ENCODE assay signal across 38 mouse cellular contexts in the genomic region with DNA sequence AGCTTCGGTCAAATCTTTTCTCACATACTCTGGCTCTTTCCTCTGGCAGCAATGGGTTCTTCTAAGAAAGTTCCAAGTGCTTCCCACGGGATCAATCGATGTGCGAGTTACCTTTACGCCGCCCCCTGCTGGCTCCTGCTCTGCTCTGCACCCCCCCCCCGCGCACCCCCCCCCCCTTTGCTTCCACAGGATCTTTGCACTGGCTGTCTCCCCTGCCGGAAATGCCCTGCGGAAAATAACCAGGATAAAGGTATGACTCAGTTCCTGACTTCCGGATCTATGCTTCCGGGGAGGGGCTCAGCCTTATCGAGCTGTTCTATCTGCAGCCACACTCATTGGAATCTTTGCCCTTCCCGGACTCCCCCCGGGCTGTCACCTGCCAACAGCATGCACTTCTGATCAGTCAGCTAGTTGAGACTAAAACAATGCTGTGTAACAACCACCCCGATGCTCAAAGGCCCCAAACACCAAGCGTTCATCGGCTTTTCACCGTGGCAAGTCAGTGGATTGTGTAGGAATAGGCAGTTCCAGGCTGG. TPM values are rescaled to one million over a fixed set of nuclear protein-coding genes. Genes with fewer than 3 reads are reported as not detected.
A peak's percentile ranks its signal among the peaks of the same experiment; 100 is the strongest.
DNase-seq lines count a peak whose midpoint lies in the region; ATAC-seq and TF ChIP-seq lines count a peak whose summit lies in the region.
"Had no signal": no experiment of that assay in that cellular context is flagged by ENCODE, and none has a peak within 500 bp of the region (broad histone marks: within the 10 kb centered on the region; RNA-seq: fewer than 3 reads in every experiment).

No protein-coding gene starts in this region.

- no peak for TF ChIP-seq RAD21 in MEL (IDR thresholded peaks at IDR 0.05; ENCODE audit: low read depth, low read length)

- no peaks in the 10 kb centered on the region for H3K9me3 ChIP-seq in ES-Bruce4 (replicated peaks; ENCODE audit: control insufficient read depth, insufficient read depth, low read length, poor library complexity, severe bottlenecking)
- no peaks in the 10 kb centered on the region for H3K9me3 ChIP-seq in MEL (replicated peaks; ENCODE audit: insufficient read depth, low read length)
- no peaks in the 10 kb centered on the region for H3K9me3 ChIP-seq in stomach, postnatal 0 days (ENCODE audit: control insufficient read depth, low read length)
- H3K9me3 ChIP-seq in midbrain, embryonic 13.5 days: no peaks in the 10 kb centered on the region
- H3K9me3 ChIP-seq: embryonic facial prominence, embryonic 12.5 days; heart, embryonic 15.5 days; hindbrain, embryonic 13.5 days; lung, embryonic 15.5 days; midbrain, embryonic 10.5 days had no signal

- no peaks in the 10 kb centered on the region for H3K79me2 ChIP-seq in MEL (ENCODE audit: control insufficient read depth, insufficient read depth, low read length, poor library complexity)

- 0 out of 2 replicates have a peak, but pooled peaks have one; percentile 7 for TF ChIP-seq EP300 in ES-Bruce4 (IDR thresholded peaks at IDR 0.05; ENCODE audit: insufficient read depth, low read depth, low read length)
- TF ChIP-seq EP300 in MEL (IDR thresholded peaks at IDR 0.05; ENCODE audit: low read depth in 1 of 2, low read length in 2 of 2): no peak
- TF ChIP-seq EP300 in stomach, postnatal 0 days (optimal IDR thresholded peaks at IDR 0.05): no peak

- no peak for TF ChIP-seq CTCF in kidney, adult 2 months (conservative IDR thresholded peaks at IDR 0.05; ENCODE audit: insufficient read depth, insufficient read length, low read depth, low read length)
- TF ChIP-seq CTCF in ES-Bruce4 (IDR thresholded peaks at IDR 0.05; ENCODE audit: low read depth, low read length): peak; percentile 16
- peak; percentile 6 to 44 (median 18); a peak in 3 of 6 replicates for TF ChIP-seq CTCF in MEL (IDR thresholded peaks at IDR 0.05 in 2 of 3, conservative IDR thresholded peaks at IDR 0.05 in 1 of 3; ENCODE audit: control insufficient read depth in 1 of 3, insufficient read depth in 1 of 3, low read depth in 2 of 3, low read length in 3 of 3, poor library complexity in 1 of 3, severe bottlenecking in 1 of 3)
- TF ChIP-seq CTCF in stomach, postnatal 0 days (IDR thresholded peaks at IDR 0.05; ENCODE audit: low read depth): 0 out of 2 replicates have a peak, but pooled peaks have one; percentile 9

- H3K4me1 ChIP-seq in kidney, adult 2 months (ENCODE audit: control insufficient read depth, insufficient read depth, low read length): no peaks in the 10 kb centered on the region
- H3K4me1 ChIP-seq in ES-Bruce4 (ENCODE audit: control insufficient read depth, insufficient read depth, low read length) (peaks cover 14% of the 10 kb centered on the region), MEL (ENCODE audit: control insufficient read depth in 1 of 2, insufficient read depth in 2 of 2, low read length in 2 of 2) (no peaks in the 10 kb centered on the region)
- H3K4me1 ChIP-seq in stomach, postnatal 0 days (replicated peaks; ENCODE audit: control insufficient read depth, insufficient read depth): no peaks in the 10 kb centered on the region
- peaks cover 7% of the 10 kb centered on the region for H3K4me1 ChIP-seq in midbrain, embryonic 13.5 days (replicated peaks)

- H3K4me3 ChIP-seq in kidney, adult 2 months (ENCODE audit: insufficient read depth, low read depth, low read length): no peak overlapping the region
- H3K4me3 ChIP-seq in ES-Bruce4 (ENCODE audit: low read depth, low read length): no peak overlapping the region
- H3K4me3 ChIP-seq in MEL (ENCODE audit: control insufficient read depth in 1 of 2, insufficient read depth in 1 of 2, low read depth in 2 of 2, low read length in 2 of 2): no peak overlapping the region
- H3K4me3 ChIP-seq in stomach, postnatal 0 days (ENCODE audit: low read depth, low read length): no peak overlapping the region
- H3K4me3 ChIP-seq in midbrain, embryonic 13.5 days (replicated peaks): no peak overlapping the region
- H3K4me3 ChIP-seq: embryonic facial prominence, embryonic 12.5 days; heart, embryonic 15.5 days; hindbrain, embryonic 13.5 days; layer of hippocampus, adult 2 months; left cerebral cortex, adult 2 months; lung, embryonic 15.5 days; midbrain, embryonic 10.5 days had no signal

- ATAC-seq in stomach, postnatal 0 days (ENCODE audit: low FRiP score, low TSS enrichment): no peak
- ATAC-seq in midbrain, embryonic 13.5 days: no peak
- ATAC-seq: CD4-positive, CD25-positive, alpha-beta regulatory T cell, adult 4 months; forebrain, embryonic 14.5 days; intestine, embryonic 16.5 days; midbrain, embryonic 16.5 days had no signal

- H3K36me3 ChIP-seq in kidney, adult 2 months (ENCODE audit: control insufficient read depth, insufficient read depth, low read length): no peaks in the 10 kb centered on the region
- H3K36me3 ChIP-seq in ES-Bruce4 (ENCODE audit: control insufficient read depth, insufficient read depth, low read length, poor library complexity, severe bottlenecking) (no peaks in the 10 kb centered on the region), MEL (ENCODE audit: control insufficient read depth in 1 of 2, insufficient read depth in 2 of 2, low read length in 2 of 2) (no peaks in the 10 kb centered on the region)
- H3K36me3 ChIP-seq in stomach, postnatal 0 days (ENCODE audit: control insufficient read depth, insufficient read depth, low read length): no peaks in the 10 kb centered on the region
- H3K36me3 ChIP-seq in midbrain, embryonic 13.5 days: no peaks in the 10 kb centered on the region
- H3K36me3 ChIP-seq: embryonic facial prominence, embryonic 12.5 days; heart, embryonic 15.5 days; hindbrain, embryonic 13.5 days; lung, embryonic 15.5 days; midbrain, embryonic 10.5 days had no signal

- intact Hi-C loops in left cerebral cortex, postnatal 10 days (cut with DNase I): no loop called here

- no peaks in the 10 kb centered on the region for H3K27me3 ChIP-seq in kidney, adult 2 months (replicated peaks; ENCODE audit: control insufficient read depth, insufficient read depth, low read length)
- H3K27me3 ChIP-seq in ES-Bruce4 (ENCODE audit: control insufficient read depth, insufficient read depth, low read length, poor library complexity, severe bottlenecking) (no peaks in the 10 kb centered on the region), MEL (ENCODE audit: control insufficient read depth in 1 of 2, insufficient read depth in 2 of 2, low read length in 2 of 2) (0 out of 4 replicates have a peak, but pooled peaks cover 0 to 3% of the 10 kb centered on the region in 2 experiments)
- H3K27me3 ChIP-seq in stomach, postnatal 0 days (ENCODE audit: control insufficient read depth, insufficient read depth, low read length): no peaks in the 10 kb centered on the region
- H3K27me3 ChIP-seq in midbrain, embryonic 13.5 days: 0 out of 2 replicates have a peak, but pooled peaks cover 20% of the 10 kb centered on the region
- H3K27me3 ChIP-seq: embryonic facial prominence, embryonic 12.5 days; lung, embryonic 15.5 days had no signal

- no peak overlapping the region for H3K27ac ChIP-seq in kidney, adult 2 months (ENCODE audit: insufficient read depth, low read depth, low read length)
- H3K27ac ChIP-seq in ES-Bruce4 (ENCODE audit: insufficient read depth, low read length) (no peak overlapping the region), MEL (ENCODE audit: control insufficient read depth, low read depth, low read length) (no peak overlapping the region)
- no peak overlapping the region for H3K27ac ChIP-seq in stomach, postnatal 0 days (replicated peaks)
- no peak overlapping the region for H3K27ac ChIP-seq in midbrain, embryonic 13.5 days
- H3K27ac ChIP-seq: embryonic facial prominence, embryonic 12.5 days; heart, embryonic 15.5 days; hindbrain, embryonic 13.5 days; layer of hippocampus, adult 2 months; left cerebral cortex, adult 2 months; liver, embryonic 14.5 days; lung, embryonic 15.5 days; midbrain, embryonic 10.5 days had no signal

- H3K9ac ChIP-seq in ES-Bruce4 (ENCODE audit: low read depth, poor library complexity, severe bottlenecking): no peak overlapping the region
- no peak overlapping the region for H3K9ac ChIP-seq in MEL (ENCODE audit: control insufficient read depth, low read depth, low read length, poor library complexity, severe bottlenecking)
- H3K9ac ChIP-seq in stomach, postnatal 0 days (ENCODE audit: low read length): no peak overlapping the region
- H3K9ac ChIP-seq in midbrain, embryonic 13.5 days (replicated peaks): no peak overlapping the region
- H3K9ac ChIP-seq: embryonic facial prominence, embryonic 12.5 days; heart, embryonic 15.5 days; hindbrain, embryonic 13.5 days; liver, embryonic 14.5 days; lung, embryonic 15.5 days had no signal

- 64% methylated on average over 19 of the region's 19 CpGs for WGBS in kidney, adult 2 months
- WGBS in stomach, postnatal 0 days: 68% methylated on average over 19 of the region's 19 CpGs
- 76% methylated on average over 19 of the region's 19 CpGs for WGBS in midbrain, embryonic 13.5 days

- no peak for TF ChIP-seq POLR2A in kidney, adult 2 months (IDR thresholded peaks at IDR 0.05; ENCODE audit: low read depth, low read length)
- TF ChIP-seq POLR2A in ES-Bruce4 (IDR thresholded peaks at IDR 0.05; ENCODE audit: insufficient read depth, low read length) (no peak), MEL (IDR thresholded peaks at IDR 0.05; ENCODE audit: control insufficient read depth in 1 of 2, insufficient read depth in 1 of 2, low read depth in 1 of 2, low read length in 2 of 2, poor library complexity in 1 of 2) (no peak)

- H3K4me2 ChIP-seq in stomach, postnatal 0 days (replicated peaks; ENCODE audit: low read depth): no peak overlapping the region
- H3K4me2 ChIP-seq in midbrain, embryonic 13.5 days (replicated peaks): no peak overlapping the region
- H3K4me2 ChIP-seq: embryonic facial prominence, embryonic 12.5 days; heart, embryonic 15.5 days; hindbrain, embryonic 13.5 days; lung, embryonic 15.5 days had no signal

- DNase-seq in kidney, adult 2 months: peak; percentile 31
- DNase-seq in kidney, adult 18-20 months: no peak
- no peak for DNase-seq in MEL (ENCODE audit: low read depth, low spot score)
- no peak for DNase-seq in stomach, postnatal 0 days (ENCODE audit: low spot score)
- no peak for DNase-seq in left cerebral cortex, postnatal 10 days (ENCODE audit: extremely low spot score in 1 of 2, low spot score in 2 of 2)
- DNase-seq: adrenal gland, postnatal 14 days; cerebellum, adult 11-12 months; cerebellum, adult 9-11 months; embryo, embryonic 11 days; left cerebral cortex, postnatal 4 days; right cerebral cortex, postnatal 25 days; spleen, adult 18-20 months; thymus, adult 2 months; thymus, postnatal 36 days had no signal

RNA-seq across cellular contexts. Expression of a gene that starts 30.3 kb away (rescaled TPM):
- polyA plus RNA-seq in kidney, adult 2 months (2012; rRNA removed): 3.5 and 4.8 TPM in 2 replicates
- polyA plus RNA-seq in ES-Bruce4 (2011; ENCODE audit: insufficient read depth, insufficient read length, low read depth, missing spikeins): 0.70 TPM in 1 of 2 replicates, not detected in the other
- total RNA-seq in MEL (2012; rRNA removed): not detected in 2 replicates
- not detected for polyA plus RNA-seq in MEL (2012; ENCODE audit: insufficient read depth in 1 of 2, insufficient read length in 2 of 2, low read depth in 1 of 2, low replicate concordance in 2 of 2, missing spikeins in 1 of 2)
- 2.8 and 3.0 TPM in 2 replicates for polyA plus RNA-seq in stomach, postnatal 0 days (2015; fragmentation: Nextera tagmentation; extraction: Ambion mirVana)
- 0.12 and 0.13 TPM in 2 replicates for polyA plus RNA-seq in midbrain, embryonic 13.5 days (2015; fragmentation: Nextera tagmentation; extraction: Ambion mirVana)
- total RNA-seq in left cerebral cortex, postnatal 10 days (2021): 1 to 10 TPM; 3.1 to 3.3 TPM
- total RNA-seq: megakaryocyte progenitor cell, adult 5-6 weeks; neutrophil, adult 5-6 weeks had no signal
- polyA plus RNA-seq: CD4-positive, CD25-positive, alpha-beta regulatory T cell, adult 4 months had no signal

RNA-seq across cellular contexts. Expression of a gene that starts 42.3 kb away (rescaled TPM):
- polyA plus RNA-seq in kidney, adult 2 months (2012; rRNA removed): 2.0 TPM in 2 replicates
- polyA plus RNA-seq in ES-Bruce4 (2011; ENCODE audit: insufficient read depth, insufficient read length, low read depth, missing spikeins): not detected in 2 replicates
- total RNA-seq in MEL (2012; rRNA removed): not detected in 2 replicates
- not detected for polyA plus RNA-seq in MEL (2012; ENCODE audit: insufficient read depth in 1 of 2, insufficient read length in 2 of 2, low read depth in 1 of 2, low replicate concordance in 2 of 2, missing spikeins in 1 of 2)
- 0.08 TPM in 1 of 2 replicates, not detected in the other for polyA plus RNA-seq in stomach, postnatal 0 days (2015; fragmentation: Nextera tagmentation; extraction: Ambion mirVana)
- polyA plus RNA-seq in midbrain, embryonic 13.5 days (2015; fragmentation: Nextera tagmentation; extraction: Ambion mirVana): 0.07 and 0.24 TPM in 2 replicates
- not detected for total RNA-seq in left cerebral cortex, postnatal 10 days (2021)
- total RNA-seq: adrenal gland, postnatal 14 days; gastrocnemius, adult 8-10 months; layer of hippocampus, adult 2 months; layer of hippocampus, postnatal 14 days; left cerebral cortex, adult 2 months; left cerebral cortex, postnatal 4 days; megakaryocyte progenitor cell, adult 5-6 weeks; neutrophil, adult 5-6 weeks had no signal
- polyA plus RNA-seq: CD4-positive, CD25-positive, alpha-beta regulatory T cell, adult 4 months; forebrain, embryonic 14.5 days; midbrain, embryonic 16.5 days; neural tube, embryonic 11.5 days had no signal

RNA-seq across cellular contexts. Expression of a gene that starts 59.6 kb away (rescaled TPM):
- not detected in 2 replicates for polyA plus RNA-seq in kidney, adult 2 months (2012; rRNA removed)
- polyA plus RNA-seq in ES-Bruce4 (2011; ENCODE audit: insufficient read depth, insufficient read length, low read depth, missing spikeins) (not detected in 2 replicates), MEL (2012; ENCODE audit: insufficient read depth in 1 of 2, insufficient read length in 2 of 2, low read depth in 1 of 2, low replicate concordance in 2 of 2, missing spikeins in 1 of 2) (not detected)
- total RNA-seq in MEL (2012; rRNA removed): not detected in 2 replicates
- not detected in 2 replicates for polyA plus RNA-seq in stomach, postnatal 0 days (2015; fragmentation: Nextera tagmentation; extraction: Ambion mirVana)
- polyA plus RNA-seq in midbrain, embryonic 13.5 days (2015; fragmentation: Nextera tagmentation; extraction: Ambion mirVana): not detected in 2 replicates
- total RNA-seq in left cerebral cortex, postnatal 10 days (2021): not detected
- total RNA-seq: adrenal gland, postnatal 14 days; gastrocnemius, adult 8-10 months; gastrocnemius, postnatal 4 days; heart, postnatal 25 days; layer of hippocampus, adult 2 months; layer of hippocampus, postnatal 14 days; left cerebral cortex, adult 2 months; left cerebral cortex, postnatal 4 days; megakaryocyte progenitor cell, adult 5-6 weeks; neutrophil, adult 5-6 weeks had no signal
- polyA plus RNA-seq: CD4-positive, CD25-positive, alpha-beta regulatory T cell, adult 4 months; embryonic facial prominence, embryonic 12.5 days; forebrain, embryonic 14.5 days; frontal cortex, adult 2 months; heart, embryonic 15.5 days; hindbrain, embryonic 13.5 days; intestine, embryonic 16.5 days; kidney, embryonic 14.5 days; limb, embryonic 14.5 days; liver, embryonic 14.5 days; lung, embryonic 15.5 days; midbrain, embryonic 10.5 days; midbrain, embryonic 16.5 days; neural tube, embryonic 11.5 days; thymus, adult 2 months had no signal
